In the genomic region with DNA sequence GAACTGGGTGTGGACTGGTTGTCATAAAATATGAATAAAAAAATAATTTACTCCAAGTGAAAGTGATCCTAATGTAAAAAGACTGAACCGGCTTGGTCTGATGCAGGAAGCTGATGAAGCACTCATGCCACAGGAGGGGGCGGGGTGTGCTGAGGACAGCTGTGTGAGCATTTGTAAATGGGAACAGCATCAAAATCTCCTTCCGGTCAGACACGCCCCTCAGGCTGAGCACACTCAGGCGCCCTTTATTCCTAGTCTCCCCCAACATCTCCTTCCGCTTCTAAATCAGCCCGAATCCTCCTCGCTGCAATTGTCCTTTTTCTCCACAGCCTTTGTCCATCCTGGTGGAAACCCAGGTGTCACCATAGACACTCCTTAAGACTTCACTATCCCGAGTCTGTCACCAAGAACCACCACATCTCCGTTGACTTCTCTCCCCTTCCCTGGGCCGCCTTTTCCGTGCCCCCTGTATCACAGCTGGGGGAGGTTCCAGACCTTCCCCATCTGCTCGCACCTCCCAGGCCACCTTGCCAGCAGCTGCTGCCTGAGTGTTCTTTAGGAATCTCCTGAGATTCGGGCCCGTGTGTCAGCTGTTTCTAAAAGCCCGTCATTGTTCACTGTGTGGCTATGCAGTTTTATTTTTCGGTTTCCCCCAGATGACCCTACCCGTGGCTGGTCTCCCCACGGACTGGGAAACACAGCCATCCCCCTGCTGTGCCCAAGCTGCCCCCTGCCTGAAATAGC, we compare ENCODE assay signal across 8 mouse cellular contexts. TPM values are rescaled to one million over a fixed set of nuclear protein-coding genes. Genes with fewer than 3 reads are reported as not detected.
A peak's percentile ranks its signal among the peaks of the same experiment; 100 is the strongest.
DNase-seq lines count a peak whose midpoint lies in the region; ATAC-seq lines count a peak whose summit lies in the region.

No protein-coding gene starts in this region.

- H3K27me3 ChIP-seq in embryonic facial prominence, embryonic 12.5 days = no peaks in the 10 kb centered on the region
- H3K27me3 ChIP-seq in heart, embryonic 16.5 days (ENCODE audit: control insufficient read depth, insufficient read depth, low read length) = no peaks in the 10 kb centered on the region

- DNase-seq in spleen, postnatal 36 days (ENCODE audit: low spot score in 2 of 2) = peak; percentile 25 to 36
- DNase-seq in spleen, adult 12 weeks (ENCODE audit: low spot score) = no peak
- peak; percentile 49 to 62 for DNase-seq in kidney, postnatal 36 days
- DNase-seq in mesoderm, embryonic 11.5 days (ENCODE audit: low read depth, low spot score) = peak; percentile 62
- DNase-seq in thymus, postnatal 10 days (ENCODE audit: low spot score in 2 of 2) = peak; percentile 13 to 34
- no peak for DNase-seq in ovary, postnatal 36 days (ENCODE audit: low spot score)

- no peaks in the 10 kb centered on the region for H3K9me3 ChIP-seq in embryonic facial prominence, embryonic 12.5 days
- 0 out of 2 replicates have a peak, but pooled peaks cover 2% of the 10 kb centered on the region for H3K9me3 ChIP-seq in heart, embryonic 16.5 days (replicated peaks; ENCODE audit: control insufficient read depth, low read length)

- 0 out of 2 replicates have a peak overlapping the region, but pooled peaks have one; percentile 2 for H3K27ac ChIP-seq in embryonic facial prominence, embryonic 12.5 days
- no peak overlapping the region for H3K27ac ChIP-seq in heart, embryonic 16.5 days (ENCODE audit: low read length)

- peaks cover 11% of the 10 kb centered on the region for H3K4me1 ChIP-seq in embryonic facial prominence, embryonic 12.5 days
- H3K4me1 ChIP-seq in heart, embryonic 16.5 days (ENCODE audit: control insufficient read depth, insufficient read depth, low read length) = peaks cover 5% of the 10 kb centered on the region

- peak overlapping the region; percentile 4; the same call in 1 of the 2 replicates for H3K9ac ChIP-seq in embryonic facial prominence, embryonic 12.5 days
- peak overlapping the region; percentile 56 for H3K9ac ChIP-seq in heart, embryonic 16.5 days (ENCODE audit: low read length)

- no peaks in the 10 kb centered on the region for H3K36me3 ChIP-seq in embryonic facial prominence, embryonic 12.5 days
- H3K36me3 ChIP-seq in heart, embryonic 16.5 days (ENCODE audit: control insufficient read depth, insufficient read depth) = no peaks in the 10 kb centered on the region

- peak overlapping the region; percentile 51 for H3K4me2 ChIP-seq in embryonic facial prominence, embryonic 12.5 days (replicated peaks)
- peak overlapping the region; percentile 76 for H3K4me2 ChIP-seq in heart, embryonic 16.5 days (ENCODE audit: low read depth, low read length)

- WGBS in embryonic facial prominence, embryonic 12.5 days = 17% methylated on average over 19 of the region's 19 CpGs
- 9% methylated on average over 19 of the region's 19 CpGs for WGBS in heart, embryonic 16.5 days

- peak overlapping the region; percentile 26 for H3K4me3 ChIP-seq in embryonic facial prominence, embryonic 12.5 days
- H3K4me3 ChIP-seq in heart, embryonic 16.5 days (ENCODE audit: low read length) = peak overlapping the region; percentile 46

- peak; percentile 80; the same call in 1 of the 2 replicates for ATAC-seq in embryonic facial prominence, embryonic 12.5 days (ENCODE audit: insufficient number of reproducible peaks, insufficient read depth, low FRiP score, low TSS enrichment)
- peak; percentile 63 for ATAC-seq in heart, embryonic 16.5 days (replicated peaks; ENCODE audit: extremely low read depth, insufficient read depth, low FRiP score)

RNA-seq across cellular contexts. Expression of a gene that starts 7.2 kb away (rescaled TPM):
- not detected in 2 replicates for polyA plus RNA-seq in embryonic facial prominence, embryonic 12.5 days (2016; fragmentation: Nextera tagmentation; extraction: Ambion mirVana)
- not detected in 2 replicates for polyA plus RNA-seq in heart, embryonic 16.5 days (2015; fragmentation: Nextera tagmentation; extraction: Ambion mirVana)

Comparison
In these comparisons a context has a peak if more than half of its experiments do, and no peak if none do; other contexts are left out.
1. DNase-seq: peak in spleen, postnatal 36 days (2 of 2), kidney, postnatal 36 days (2 of 2), mesoderm, embryonic 11.5 days (single experiment) and thymus, postnatal 10 days (2 of 2); none in spleen, adult 12 weeks (single experiment) and ovary, postnatal 36 days (single experiment).